Mouse (Mus musculus) small intestine, adult 2 months (tissue): ENCODE results near the gene Arhgap42.

Source experiments
- CTCF ChIP-seq: fragments of 200-500 bp; IDR thresholded peaks from 2 replicates; pipeline ENCODE4 v1.5.1; 2012; ENCODE audit warnings: low read depth, mild to moderate bottlenecking, control low read depth, inconsistent platforms, low read length, moderate library complexity, mixed read lengths; ENCODE audit not compliant: insufficient replicate concordance, insufficient read length; ENCODE audit errors: extremely low read depth
- POLR2A ChIP-seq: fragments of 200-500 bp; IDR thresholded peaks from 2 replicates; pipeline ENCODE4 v1.6.1; 2012; ENCODE audit warnings: low read depth, mild to moderate bottlenecking, control low read depth, inconsistent platforms, low read length, moderate library complexity

DNA sequence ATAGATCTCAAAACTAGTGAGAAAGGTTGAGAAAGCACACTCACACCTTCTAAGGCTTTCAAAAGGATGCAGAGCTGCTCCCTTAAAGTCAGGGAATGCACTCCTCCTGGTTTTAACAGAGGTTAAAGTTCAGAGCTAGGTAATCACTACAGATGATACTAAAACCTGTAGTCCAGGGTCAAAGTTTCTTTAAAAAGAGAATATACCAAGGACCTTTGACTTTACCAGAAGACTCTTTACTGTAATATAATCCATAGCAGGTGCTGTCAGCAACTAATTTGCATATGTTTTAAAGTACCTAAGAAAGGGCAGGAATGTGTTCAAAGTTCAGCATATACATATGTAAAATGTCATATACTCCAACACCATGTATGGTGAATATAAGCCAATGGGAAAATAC lies 30.7 kb downstream of the Arhgap42 start:
- no peak for TF ChIP-seq CTCF
- no peak for TF ChIP-seq POLR2A
